Mouse (Mus musculus): ENCODE data around the gene Tmem236.

Gene Tmem236

DNA sequence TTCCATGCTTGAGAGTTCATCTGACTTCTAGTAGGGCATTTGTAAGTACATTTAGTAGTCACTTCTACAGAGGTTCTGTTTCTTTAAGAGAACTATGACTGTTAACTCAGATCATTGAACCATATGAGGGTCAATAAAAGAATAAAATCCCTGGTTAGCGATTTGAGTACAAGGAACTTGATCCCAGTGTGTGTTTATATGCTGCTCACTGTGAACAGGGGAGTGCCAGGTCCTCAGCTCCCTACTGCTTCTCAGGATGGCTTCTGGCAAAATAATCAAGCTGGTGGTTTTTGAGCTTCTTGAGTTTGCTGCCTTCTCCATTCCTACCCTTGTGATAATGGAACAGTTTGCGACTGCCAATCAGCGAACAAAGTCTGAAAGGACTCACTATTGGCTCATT, at the start of gene Tmem236:
TSS of gene Tmem236 (plus strand) at position 190 of the 400 bp plus-strand sequence.
- Histone ChIP-seq H3K4me1 (replicated peaks; ENCODE audit: low read depth, low read length) (no peaks in the 10 kb centered on the region), H3K9me3 (ENCODE audit: low read length) (peaks cover 5% of the 10 kb centered on the region), H3K36me3 (ENCODE audit: insufficient read depth, low read length) (no peaks in the 10 kb centered on the region), H3K4me3 (replicated peaks; ENCODE audit: low read length) (no peak within 1 kb of the TSS), H3K27me3 (ENCODE audit: insufficient read depth, low read length) (no peaks in the 10 kb centered on the region)
- TF ChIP-seq CTCF (conservative IDR thresholded peaks at IDR 0.05; ENCODE audit: low read length) = no peak

GRCm38 (mm10) chr2:14126387-14126786, 47.9 kb upstream of the Tmem236 start:
- peaks cover 6% of the 10 kb centered on the region for H3K9me3 ChIP-seq (ENCODE audit: low read length)
- H3K4me3 ChIP-seq (replicated peaks; ENCODE audit: low read length) = no peak overlapping the region
- H3K36me3 ChIP-seq (ENCODE audit: insufficient read depth, low read length) = peaks cover 47% of the 10 kb centered on the region
- no peaks in the 10 kb centered on the region for H3K4me1 ChIP-seq (replicated peaks; ENCODE audit: low read depth, low read length)
- TF ChIP-seq POU5F1 (IDR thresholded peaks at IDR 0.05; ENCODE audit: borderline replicate concordance, low read length) (no peak), CTCF (conservative IDR thresholded peaks at IDR 0.05; ENCODE audit: low read length) (no peak), NANOG (IDR thresholded peaks at IDR 0.05; ENCODE audit: borderline replicate concordance, low read length) (no peak)
- no peaks in the 10 kb centered on the region for H3K27me3 ChIP-seq (ENCODE audit: insufficient read depth, low read length)

DNA sequence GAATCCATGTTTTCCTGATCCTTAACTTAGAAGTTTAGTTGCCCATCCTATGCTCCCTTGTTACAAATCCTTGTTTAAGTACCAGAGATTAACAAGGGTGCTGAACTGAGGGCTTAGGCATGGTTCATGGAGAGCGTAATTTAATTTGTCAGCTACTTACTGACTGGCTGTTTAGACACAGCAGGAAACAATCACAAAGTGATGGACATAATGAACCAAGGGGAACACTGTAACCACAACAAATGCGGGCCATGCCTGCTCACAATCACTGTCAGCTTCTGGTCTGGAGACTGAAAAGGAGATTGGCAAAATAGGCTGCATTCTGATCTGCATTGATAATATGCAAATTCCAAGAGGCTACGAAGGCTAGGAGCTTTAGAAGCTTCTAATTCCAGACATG, 46.7 kb upstream of the Tmem236 start:
- TF ChIP-seq NANOG (IDR thresholded peaks at IDR 0.05; ENCODE audit: borderline replicate concordance, low read length) (no peak), CTCF (conservative IDR thresholded peaks at IDR 0.05; ENCODE audit: low read length) (no peak), POU5F1 (IDR thresholded peaks at IDR 0.05; ENCODE audit: borderline replicate concordance, low read length) (no peak)
- Histone ChIP-seq H3K27me3 (ENCODE audit: insufficient read depth, low read length) (no peaks in the 10 kb centered on the region), H3K9me3 (ENCODE audit: low read length) (peaks cover 6% of the 10 kb centered on the region), H3K36me3 (ENCODE audit: insufficient read depth, low read length) (peaks cover 54% of the 10 kb centered on the region), H3K4me3 (replicated peaks; ENCODE audit: low read length) (no peak overlapping the region), H3K4me1 (replicated peaks; ENCODE audit: low read depth, low read length) (no peaks in the 10 kb centered on the region)

- no peak overlapping the region for H3K4me3 ChIP-seq (replicated peaks; ENCODE audit: low read length)
- TF ChIP-seq NANOG (IDR thresholded peaks at IDR 0.05; ENCODE audit: borderline replicate concordance, low read length) = no peak
- TF ChIP-seq CTCF (conservative IDR thresholded peaks at IDR 0.05; ENCODE audit: low read length) = no peak
- TF ChIP-seq POU5F1 (IDR thresholded peaks at IDR 0.05; ENCODE audit: borderline replicate concordance, low read length) = no peak
Measured at GRCm38 (mm10) chr2:14130641-14131339, 43.5 kb upstream of the Tmem236 start.

GRCm38 (mm10) chr2:14132468-14133326, 41.6 kb upstream of the Tmem236 start:
- no peaks in the 10 kb centered on the region for H3K9me3 ChIP-seq (ENCODE audit: low read length)
- H3K4me3 ChIP-seq (replicated peaks; ENCODE audit: low read length) = no peak overlapping the region
- no peaks in the 10 kb centered on the region for H3K4me1 ChIP-seq (replicated peaks; ENCODE audit: low read depth, low read length)
- no peaks in the 10 kb centered on the region for H3K27me3 ChIP-seq (ENCODE audit: insufficient read depth, low read length)
- H3K36me3 ChIP-seq (ENCODE audit: insufficient read depth, low read length) = peaks cover 64% of the 10 kb centered on the region
- TF ChIP-seq POU5F1 (IDR thresholded peaks at IDR 0.05; ENCODE audit: borderline replicate concordance, low read length) = no peak
- no peak for TF ChIP-seq NANOG (IDR thresholded peaks at IDR 0.05; ENCODE audit: borderline replicate concordance, low read length)
- TF ChIP-seq CTCF (conservative IDR thresholded peaks at IDR 0.05; ENCODE audit: low read length) = no peak

More at GRCm38 (mm10) chr2:14130641-14131339, 43.5 kb upstream of the Tmem236 start:
- Histone ChIP-seq H3K4me1 (replicated peaks; ENCODE audit: low read depth, low read length) (no peaks in the 10 kb centered on the region), H3K27me3 (ENCODE audit: insufficient read depth, low read length) (no peaks in the 10 kb centered on the region), H3K36me3 (ENCODE audit: insufficient read depth, low read length) (peaks cover 68% of the 10 kb centered on the region), H3K9me3 (ENCODE audit: low read length) (peaks cover under 1% of the 10 kb centered on the region; the same call in 1 of the 2 replicates)

DNA sequence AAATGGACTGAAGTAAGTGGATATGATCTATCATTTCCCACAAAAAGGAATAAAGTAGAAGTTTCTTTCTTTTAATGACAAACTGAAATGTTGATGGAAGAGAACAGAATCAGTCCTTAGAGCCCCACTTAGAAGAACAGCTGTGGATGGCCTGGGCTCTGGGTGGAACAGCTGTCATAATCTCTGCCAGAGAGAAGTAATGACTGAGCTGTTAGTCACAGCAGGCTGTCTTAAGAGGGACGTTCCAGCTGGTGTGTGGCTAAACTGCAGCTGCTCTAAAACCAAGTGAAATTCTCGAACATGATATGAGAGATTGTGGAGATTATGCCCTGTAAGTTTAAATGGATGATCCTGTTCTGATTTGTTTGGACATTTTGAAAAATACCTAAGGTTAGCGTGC, 37.4 kb upstream of the Tmem236 start:
- peaks cover 58% of the 10 kb centered on the region for H3K36me3 ChIP-seq (ENCODE audit: insufficient read depth, low read length)
- H3K4me1 ChIP-seq (replicated peaks; ENCODE audit: low read depth, low read length) = peaks cover 17% of the 10 kb centered on the region
- H3K27me3 ChIP-seq (ENCODE audit: insufficient read depth, low read length) = no peaks in the 10 kb centered on the region
- H3K9me3 ChIP-seq (ENCODE audit: low read length) = no peaks in the 10 kb centered on the region
- no peak overlapping the region for H3K4me3 ChIP-seq (replicated peaks; ENCODE audit: low read length)
- no peak for TF ChIP-seq NANOG (IDR thresholded peaks at IDR 0.05; ENCODE audit: borderline replicate concordance, low read length)
- TF ChIP-seq POU5F1 (IDR thresholded peaks at IDR 0.05; ENCODE audit: borderline replicate concordance, low read length) = no peak
- TF ChIP-seq CTCF (conservative IDR thresholded peaks at IDR 0.05; ENCODE audit: low read length) = no peak

GRCm38 (mm10) chr2:14139590-14139989, 34.7 kb upstream of the Tmem236 start:
- Histone ChIP-seq H3K9me3 (ENCODE audit: low read length) (no peaks in the 10 kb centered on the region), H3K4me3 (replicated peaks; ENCODE audit: low read length) (no peak overlapping the region; the same call in 1 of the 2 replicates), H3K36me3 (ENCODE audit: insufficient read depth, low read length) (peaks cover 65% of the 10 kb centered on the region), H3K4me1 (replicated peaks; ENCODE audit: low read depth, low read length) (peaks cover 17% of the 10 kb centered on the region), H3K27me3 (ENCODE audit: insufficient read depth, low read length) (no peaks in the 10 kb centered on the region)
- no peak for TF ChIP-seq CTCF (conservative IDR thresholded peaks at IDR 0.05; ENCODE audit: low read length)
- TF ChIP-seq NANOG (IDR thresholded peaks at IDR 0.05; ENCODE audit: borderline replicate concordance, low read length) = no peak
- no peak for TF ChIP-seq POU5F1 (IDR thresholded peaks at IDR 0.05; ENCODE audit: borderline replicate concordance, low read length)

DNA sequence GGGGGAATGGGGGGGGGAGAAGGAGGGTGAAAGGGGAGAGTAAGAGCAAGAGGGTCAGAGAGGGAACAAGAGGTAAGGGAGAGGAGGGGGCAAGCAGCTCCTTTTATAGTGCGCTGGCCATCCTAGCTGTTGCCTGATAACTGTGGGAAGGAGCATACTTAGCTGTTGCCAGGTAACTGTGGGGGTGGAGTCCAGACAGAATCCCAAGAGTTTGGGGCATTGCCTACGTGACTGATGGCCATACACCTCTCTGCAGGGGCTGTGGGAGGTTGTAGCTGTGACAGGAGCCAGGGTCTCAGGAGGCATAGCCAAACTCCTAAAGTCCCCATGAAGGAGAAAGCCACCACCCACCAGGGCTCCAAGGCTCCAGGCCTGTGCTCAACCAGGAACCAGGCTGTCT, 34.3 kb upstream of the Tmem236 start:
- Histone ChIP-seq H3K9me3 (ENCODE audit: low read length) (no peaks in the 10 kb centered on the region), H3K4me3 (replicated peaks; ENCODE audit: low read length) (no peak overlapping the region; the same call in 1 of the 2 replicates), H3K27me3 (ENCODE audit: insufficient read depth, low read length) (no peaks in the 10 kb centered on the region), H3K36me3 (ENCODE audit: insufficient read depth, low read length) (peaks cover 68% of the 10 kb centered on the region), H3K4me1 (replicated peaks; ENCODE audit: low read depth, low read length) (peaks cover 17% of the 10 kb centered on the region)
- TF ChIP-seq CTCF (conservative IDR thresholded peaks at IDR 0.05; ENCODE audit: low read length) (no peak), NANOG (IDR thresholded peaks at IDR 0.05; ENCODE audit: borderline replicate concordance, low read length) (no peak), POU5F1 (IDR thresholded peaks at IDR 0.05; ENCODE audit: borderline replicate concordance, low read length) (no peak)
